Mouse (Mus musculus) spleen, adult 2 months (tissue): Measurements from ENCODE around the gene Pakap.

Experiments
- CTCF ChIP-seq: fragments of 200-500 bp; IDR thresholded peaks from 2 replicates; pipeline ENCODE4 v1.5.1; 2011; ENCODE audit warnings: mild to moderate bottlenecking, inconsistent platforms; ENCODE audit not compliant: insufficient read depth, insufficient read length, insufficient replicate concordance; ENCODE audit errors: extremely low read depth
- POLR2A ChIP-seq: fragments of 200-500 bp; IDR thresholded peaks from 2 replicates; pipeline ENCODE4 v1.6.1; 2011; ENCODE audit warnings: low read depth, low read length, inconsistent platforms

DNA sequence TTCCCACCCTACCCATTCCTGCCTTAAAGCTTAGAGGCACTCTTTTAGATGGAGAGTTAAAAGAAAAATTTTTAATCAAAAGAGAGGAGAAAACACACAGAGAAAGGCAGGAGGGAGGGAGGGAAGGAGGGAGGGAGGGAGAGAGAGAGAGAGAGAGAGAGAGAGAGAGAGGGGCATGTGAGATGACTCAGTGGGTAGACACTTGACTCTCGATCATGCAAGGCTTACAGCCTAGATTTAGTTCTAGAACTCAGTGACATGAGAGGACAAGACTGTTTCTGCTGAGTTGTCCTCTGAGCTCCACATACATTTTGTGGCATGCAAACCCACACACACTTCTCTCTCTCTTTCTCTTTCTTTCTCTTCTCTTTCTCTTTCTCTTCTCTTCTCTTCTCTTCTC, 8.5 kb upstream of the Pakap start:
- TF ChIP-seq POLR2A (no peak), CTCF (no peak)
